In genomic region chr11:108171260-108171659, GRCm38 (mm10) we compare ENCODE assay signal across 17 mouse cellular contexts.
"Had no signal": no experiment of that assay in that cellular context is flagged by ENCODE, and none has a peak within 500 bp of the region (broad histone marks: within the 10 kb centered on the region; RNA-seq: fewer than 3 reads in every experiment).

No protein-coding gene starts in this region.

- H3K36me3 ChIP-seq: limb, embryonic 10.5 days; limb, embryonic 13.5 days; liver, embryonic 13.5 days; midbrain, embryonic 12.5 days; neural tube, embryonic 13.5 days; stomach, embryonic 15.5 days had no signal

- H3K4me1 ChIP-seq: limb, embryonic 13.5 days; liver, embryonic 13.5 days; stomach, embryonic 15.5 days had no signal

- H3K4me2 ChIP-seq: limb, embryonic 13.5 days; liver, embryonic 13.5 days; midbrain, embryonic 12.5 days; neural tube, embryonic 13.5 days; stomach, embryonic 15.5 days had no signal

- H3K27me3 ChIP-seq: limb, embryonic 13.5 days; liver, embryonic 13.5 days; midbrain, embryonic 12.5 days; neural tube, embryonic 13.5 days; stomach, embryonic 15.5 days had no signal

- DNase-seq: kidney, adult 18-20 months; kidney, adult 9 months; kidney, postnatal 14 days; kidney, postnatal 4 days; liver, embryonic 13.5 days; lung, adult 2 months; lung, postnatal 14 days; lung, postnatal 4 days; right cerebral cortex, adult 18-20 months; right cerebral cortex, postnatal 14 days; spleen, adult 18-20 months; thymus, postnatal 25 days had no signal

- H3K4me3 ChIP-seq: limb, embryonic 10.5 days; limb, embryonic 13.5 days; liver, embryonic 13.5 days; midbrain, embryonic 12.5 days; neural tube, embryonic 13.5 days; stomach, embryonic 15.5 days had no signal

- H3K9me3 ChIP-seq: limb, embryonic 10.5 days; liver, embryonic 13.5 days; stomach, embryonic 15.5 days had no signal

- H3K27ac ChIP-seq: limb, embryonic 10.5 days; limb, embryonic 13.5 days; liver, embryonic 13.5 days; midbrain, embryonic 12.5 days; neural tube, embryonic 13.5 days; stomach, embryonic 15.5 days had no signal

- H3K9ac ChIP-seq: limb, embryonic 13.5 days; liver, embryonic 13.5 days; midbrain, embryonic 12.5 days; neural tube, embryonic 13.5 days; stomach, embryonic 15.5 days had no signal
